Mouse (Mus musculus): ENCODE results near the gene Usp35. TPM values are rescaled to one million over a fixed set of nuclear protein-coding genes. Genes with fewer than 3 reads are reported as not detected.

The Usp35 gene
- total RNA-seq, 2 experiments from 2014 or later: 1.00 to 1.2 TPM

DNA sequence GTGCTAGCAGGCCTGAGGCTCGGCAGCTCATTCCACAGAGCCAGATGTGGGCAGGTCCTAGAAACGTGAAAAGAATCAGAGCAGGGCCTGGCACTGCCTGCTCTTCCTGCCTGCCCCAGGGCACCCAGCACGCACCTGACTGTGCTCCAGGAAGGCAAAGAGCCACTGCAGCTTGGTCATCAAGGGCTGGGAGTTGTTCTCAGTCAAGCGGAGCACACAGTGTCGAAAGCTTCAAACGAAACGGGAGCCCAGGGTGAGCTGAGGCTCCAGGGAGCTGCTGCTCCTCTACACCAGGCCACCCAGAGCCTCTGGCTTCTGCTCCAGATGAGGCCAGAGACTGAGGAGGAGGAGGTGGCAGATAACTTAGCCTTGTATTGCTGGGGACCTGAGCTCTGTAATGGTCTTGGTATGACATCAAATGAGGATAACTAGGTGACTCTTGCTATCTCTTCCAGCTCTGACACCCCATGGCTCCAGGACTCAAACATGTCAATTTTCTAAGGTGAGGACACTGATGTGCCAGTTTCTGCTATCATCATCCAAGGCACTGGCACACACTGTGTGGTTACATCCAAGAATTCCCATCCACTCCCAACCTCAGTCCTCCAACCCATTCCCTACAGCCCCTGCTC is 18.3 kb downstream of the Usp35 start:
- no peak for DNase-seq

DNA sequence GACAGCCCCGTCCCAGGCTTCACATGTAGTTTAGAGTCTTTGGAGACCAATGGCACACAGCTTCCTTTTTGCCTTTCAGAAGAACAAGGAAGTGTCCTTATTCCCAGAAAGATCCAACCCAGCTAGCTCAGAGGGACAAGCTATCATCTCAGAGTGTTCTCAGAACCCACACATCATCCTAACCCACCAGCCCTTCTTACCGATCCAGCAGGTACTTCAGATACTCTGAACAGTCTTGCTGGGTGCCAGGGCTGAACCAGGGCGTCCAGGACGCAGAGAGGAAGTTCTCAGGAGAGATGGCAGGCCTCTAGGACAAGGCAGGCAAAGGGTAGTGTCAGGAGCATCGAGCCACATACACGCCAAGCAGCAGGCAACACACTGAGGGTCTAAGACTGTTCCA is 19.0 kb downstream of the Usp35 start:
- no peak for DNase-seq

DNA sequence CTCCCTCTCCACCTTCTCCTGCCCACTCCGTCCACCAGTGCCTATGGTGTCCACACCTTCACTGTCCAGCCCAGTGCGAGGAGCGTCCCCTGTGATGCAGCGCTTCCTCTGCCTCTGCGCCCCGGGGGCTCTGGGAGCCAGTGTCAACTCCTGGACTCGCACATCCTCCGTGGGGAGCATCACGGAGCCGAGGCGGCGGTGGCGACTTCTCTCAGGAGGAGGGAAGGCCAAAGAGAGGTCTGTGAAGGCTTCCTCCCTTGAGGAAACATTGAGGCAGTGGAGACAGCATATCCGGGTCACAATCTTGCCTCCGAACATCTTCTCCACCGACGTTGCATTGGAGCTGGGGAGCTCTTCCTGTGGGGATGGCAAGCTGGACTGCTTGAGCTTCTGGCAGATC is 19.6 kb downstream of the Usp35 start:
- no peak for DNase-seq

GRCm38 (mm10) chr7:97311620-97312019 is 20.2 kb downstream of the Usp35 start:
- peak; percentile 4 for DNase-seq

- peak; percentile 3 for DNase-seq
Measured at GRCm38 (mm10) chr7:97310341-97310635, 21.5 kb downstream of the Usp35 start.

- peak; percentile 5 for DNase-seq
Measured at GRCm38 (mm10) chr7:97309461-97310340, 22.1 kb downstream of the Usp35 start.

DNA sequence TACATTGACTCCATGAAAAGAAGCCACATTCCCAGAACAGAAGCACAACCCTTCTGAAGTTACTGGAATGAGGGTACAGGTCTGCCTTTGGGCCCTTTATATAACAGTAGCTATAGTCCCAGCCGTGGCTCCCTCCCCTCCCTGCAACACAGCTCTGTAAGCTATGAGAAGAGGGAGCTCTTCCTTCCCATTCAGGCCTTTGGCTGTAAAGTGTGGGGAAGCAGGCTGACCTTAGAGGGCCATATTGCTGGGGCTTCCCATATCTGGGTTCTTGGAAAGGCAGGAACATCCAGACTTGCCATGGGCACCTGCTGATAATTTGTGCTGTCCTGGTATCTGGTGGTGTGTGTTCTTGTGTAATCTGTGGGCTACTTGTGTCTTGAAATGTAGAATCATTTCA is 24.3 kb downstream of the Usp35 start:
- no peak for DNase-seq

DNA sequence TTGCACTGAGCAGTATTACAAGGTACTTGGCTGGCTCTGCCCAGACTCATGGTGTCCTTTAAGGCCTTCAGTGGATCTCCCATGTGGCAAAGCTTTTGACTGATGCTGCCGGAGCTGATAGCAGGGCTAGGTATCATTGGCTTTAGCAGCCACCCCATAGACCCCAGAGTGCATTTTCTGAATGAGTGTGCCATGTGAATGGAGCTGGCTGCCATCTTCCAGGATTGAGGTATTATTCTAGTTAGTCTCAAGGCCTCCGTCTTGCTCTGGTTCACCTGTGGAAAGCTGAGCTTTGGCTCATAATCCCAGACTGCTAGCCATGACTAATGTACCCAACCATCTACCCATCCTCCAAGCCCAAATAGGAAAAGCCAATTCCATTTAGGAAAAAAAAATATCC is 25.0 kb downstream of the Usp35 start:
- DNase-seq: no peak

- no peak for DNase-seq
Measured at GRCm38 (mm10) chr7:97305206-97305605, 26.6 kb downstream of the Usp35 start.

GRCm38 (mm10) chr7:97304471-97304870 is 27.3 kb downstream of the Usp35 start:
- DNase-seq: peak; percentile 4

DNA sequence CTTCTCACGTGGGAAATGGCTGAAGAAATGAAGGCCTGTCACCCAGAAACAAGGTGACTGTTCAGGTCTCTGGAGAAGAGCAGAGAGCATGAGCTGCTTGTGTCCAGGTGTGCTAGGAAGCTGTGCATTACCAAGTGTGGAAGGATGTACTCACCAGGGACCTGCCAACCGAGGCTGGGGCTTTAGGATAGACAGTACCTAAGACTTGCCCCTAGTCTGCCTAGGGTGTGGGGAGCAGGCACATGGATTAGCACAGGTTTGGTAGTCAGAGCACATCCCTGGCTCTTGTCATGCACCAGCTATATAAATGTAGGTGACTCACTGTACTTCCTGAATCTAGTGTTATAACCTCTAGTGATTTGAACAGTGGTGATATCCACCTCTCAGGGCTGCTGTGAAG is 28.2 kb downstream of the Usp35 start:
- no peak for DNase-seq

- no peak for DNase-seq
Measured at GRCm38 (mm10) chr7:97302876-97303275, 28.9 kb downstream of the Usp35 start.

DNA sequence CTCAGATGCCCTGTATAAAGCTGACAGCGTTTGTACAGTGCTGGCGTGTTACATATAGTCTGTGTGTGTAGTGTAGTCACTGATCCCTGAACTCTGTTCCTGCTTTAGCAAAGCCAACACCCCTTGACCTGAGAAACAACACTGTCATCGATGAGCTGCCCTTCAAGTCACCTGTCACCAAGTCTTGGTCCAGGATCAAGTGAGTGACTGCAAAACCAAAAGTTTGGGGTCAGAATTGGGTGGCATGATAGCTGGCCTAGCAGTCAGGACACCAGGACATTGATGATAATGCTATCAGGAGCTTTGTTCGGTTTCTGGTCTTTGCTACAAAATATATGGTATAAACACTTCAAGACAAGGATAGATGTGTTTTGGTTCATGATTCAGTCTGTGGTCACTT is 29.6 kb downstream of the Usp35 start:
- DNase-seq: peak; percentile 3

- peak; percentile 3 for DNase-seq
Measured at GRCm38 (mm10) chr7:97301321-97301720, 30.5 kb downstream of the Usp35 start.

GRCm38 (mm10) chr7:97300914-97301313 is 30.9 kb downstream of the Usp35 start:
- DNase-seq: no peak

- DNase-seq: no peak
Measured at GRCm38 (mm10) chr7:97298943-97299342, 32.9 kb downstream of the Usp35 start.

- no peak for DNase-seq
Measured at GRCm38 (mm10) chr7:97298279-97298678, 33.5 kb downstream of the Usp35 start.

- no peak for DNase-seq
Measured at GRCm38 (mm10) chr7:97297466-97297865, 34.4 kb downstream of the Usp35 start.

GRCm38 (mm10) chr7:97296986-97297385 is 34.8 kb downstream of the Usp35 start:
- no peak for DNase-seq

- DNase-seq: no peak
Measured at GRCm38 (mm10) chr7:97271068-97271467, 60.8 kb downstream of the Usp35 start.

DNA sequence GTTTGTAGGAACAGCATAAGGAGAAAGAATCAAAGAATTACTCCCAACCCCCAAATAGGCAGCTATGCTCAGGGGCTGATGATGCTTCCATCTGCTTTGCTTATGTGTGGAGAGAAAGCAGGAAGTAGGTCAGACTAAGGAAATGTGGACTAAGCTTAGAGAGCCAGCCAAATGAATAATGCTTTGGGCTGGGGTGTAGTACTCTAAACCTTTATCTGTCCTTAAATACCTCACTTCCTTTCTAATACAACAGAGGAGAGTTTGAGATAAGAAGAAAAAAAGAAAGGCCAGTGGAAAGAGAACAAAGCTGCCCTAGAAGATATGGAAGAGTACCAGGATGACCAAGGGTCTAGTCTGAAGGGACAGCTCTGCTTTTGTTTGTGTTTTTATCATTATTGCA is 61.5 kb downstream of the Usp35 start:
- no peak for DNase-seq

GRCm38 (mm10) chr7:97262541-97262940 is 69.3 kb downstream of the Usp35 start:
- DNase-seq: peak; percentile 60

Data from gastrocnemius, postnatal 25 days (tissue).